Mouse (Mus musculus) embryo, embryonic 9.5 days (tissue): Measurements from ENCODE around the gene Ubash3b.

ENCODE experiments used
- DNase-seq: peaks from one replicate; pipeline ENCODE4 v3.0.0-alpha.2; 2017; ENCODE audit errors: extremely low spot score

The Ubash3b gene

GRCm38 (mm10) chr9:41136691-41137467, 24.6 kb downstream of the Ubash3b start:
- DNase-seq = no peak

- DNase-seq = no peak
Observed at GRCm38 (mm10) chr9:41136273-41136672, 25.2 kb downstream of the Ubash3b start.

- DNase-seq = no peak
Observed at GRCm38 (mm10) chr9:41134907-41135306, 26.6 kb downstream of the Ubash3b start.

DNA sequence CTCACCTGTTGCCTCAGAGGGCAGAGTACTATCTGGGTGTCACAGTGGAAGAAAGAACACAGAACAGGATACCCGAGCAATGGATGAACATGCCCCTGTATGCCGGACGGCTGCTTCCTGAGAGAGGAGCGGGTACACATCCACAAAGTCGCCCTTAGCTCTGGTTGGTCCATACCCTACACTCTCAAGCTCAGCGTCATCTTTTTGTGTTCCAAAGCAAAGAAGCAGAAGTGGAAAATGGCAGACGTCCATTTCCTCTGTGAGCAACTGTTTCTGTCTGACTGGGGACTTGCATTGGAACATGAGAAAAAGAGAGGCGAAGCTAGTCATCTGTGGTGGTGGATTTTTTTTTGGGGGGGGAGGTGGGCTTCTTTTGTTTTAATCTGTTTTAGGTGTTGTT, 30.9 kb downstream of the Ubash3b start:
- no peak for DNase-seq

DNA sequence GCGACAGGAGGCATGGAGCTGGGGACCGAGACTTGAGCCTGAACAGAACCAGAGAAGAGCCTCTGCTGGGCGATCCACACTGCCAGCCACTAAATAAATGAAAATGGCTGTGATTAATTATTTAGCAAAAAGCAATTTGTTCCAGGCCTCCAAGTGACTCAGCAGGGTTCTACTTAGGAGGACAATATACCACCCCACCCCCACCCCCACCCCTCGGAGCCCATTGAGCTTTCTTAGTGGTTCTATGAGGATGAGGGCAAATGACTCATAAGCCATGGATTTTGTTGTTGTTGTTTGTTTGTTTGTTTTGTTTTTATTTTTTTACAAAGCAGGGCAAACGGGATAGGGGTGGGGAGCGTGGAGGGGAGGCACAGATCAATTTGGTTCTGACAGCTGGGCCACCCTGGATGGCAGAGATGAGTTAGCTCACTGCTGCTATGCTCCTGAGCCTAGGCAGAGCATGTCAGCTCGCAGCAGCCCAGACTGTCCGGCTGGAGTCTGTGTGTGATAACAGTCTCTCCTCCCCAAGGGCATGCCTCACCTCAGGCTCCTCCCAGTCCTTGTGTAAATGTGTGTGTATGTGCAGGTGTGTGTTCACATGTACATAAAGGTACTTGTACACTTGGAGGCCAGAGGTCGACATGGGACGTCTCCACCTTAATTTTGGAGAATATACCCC, 31.6 kb downstream of the Ubash3b start:
- no peak for DNase-seq

DNA sequence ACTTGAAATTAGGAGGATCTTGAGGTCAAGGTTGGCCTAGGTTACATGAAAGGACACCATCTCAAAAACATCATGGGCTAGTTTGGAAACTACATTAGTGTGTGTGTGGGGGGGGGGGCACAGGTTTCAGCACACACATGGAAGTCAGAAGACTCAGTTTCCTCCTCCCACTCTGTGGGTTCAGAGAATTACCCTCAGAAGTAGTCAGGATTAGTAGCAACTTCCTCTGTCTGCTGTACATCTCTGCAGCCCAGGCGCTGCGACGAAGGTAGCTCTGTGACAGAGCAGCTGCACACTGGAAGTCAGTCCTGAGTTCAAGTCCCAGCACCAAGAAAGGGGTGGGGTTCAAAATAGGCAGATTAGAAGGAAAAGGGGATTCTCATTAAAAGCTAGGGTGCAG, 32.2 kb downstream of the Ubash3b start:
- no peak for DNase-seq

DNA sequence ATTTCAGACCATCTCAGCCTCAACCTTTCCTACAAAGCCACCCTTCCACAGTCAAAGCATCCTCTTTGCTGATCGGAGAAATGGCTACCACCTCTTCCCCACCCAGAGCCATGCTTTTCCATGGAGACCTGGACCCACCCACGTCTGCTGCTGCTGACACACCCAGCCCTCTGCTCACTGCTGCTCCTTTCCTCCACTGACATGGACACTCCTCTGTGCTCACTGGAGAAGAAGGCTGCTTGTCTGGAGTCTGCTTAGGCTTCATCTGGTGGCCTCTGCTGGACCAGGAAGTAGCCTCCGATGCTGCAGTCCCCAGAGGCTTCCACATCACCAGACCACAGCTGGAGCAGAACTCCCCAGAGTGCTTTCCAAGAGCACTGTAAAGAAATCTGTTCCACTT, 34.8 kb downstream of the Ubash3b start:
- DNase-seq = no peak

GRCm38 (mm10) chr9:41124305-41124704, 37.2 kb downstream of the Ubash3b start:
- DNase-seq = no peak

DNA sequence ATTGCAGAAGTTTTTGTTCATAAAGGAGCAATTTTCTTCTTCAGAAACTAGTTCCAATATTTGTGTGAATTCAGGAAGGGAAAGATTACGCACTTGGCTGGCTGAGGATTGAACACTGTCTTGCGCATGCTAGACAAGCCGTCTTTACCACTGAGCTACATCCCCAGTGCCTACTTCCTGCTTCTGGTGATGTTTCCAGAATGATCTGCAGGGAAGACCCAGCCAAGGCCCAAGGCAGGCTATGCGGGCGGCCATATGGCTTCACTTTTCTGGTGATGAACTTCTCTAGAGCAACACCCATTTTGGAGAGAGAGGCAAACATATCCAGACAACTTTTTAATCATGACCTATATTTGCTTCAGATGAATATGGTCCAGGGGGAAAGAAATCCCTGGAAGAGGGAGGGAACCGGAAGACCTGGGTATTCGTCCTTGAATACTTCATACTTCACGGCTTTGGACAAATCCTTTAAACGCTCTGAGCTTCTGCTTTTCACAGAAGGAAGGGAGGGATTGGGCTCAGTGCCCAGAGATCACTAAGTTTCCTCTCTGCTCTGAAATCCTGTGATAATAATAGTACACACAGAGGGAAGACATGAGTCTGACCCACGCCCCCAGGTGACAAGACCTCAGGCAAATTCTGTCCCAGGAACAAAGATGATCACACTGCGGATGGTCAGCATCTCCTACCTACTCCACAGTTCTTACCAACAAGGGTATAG, 38.9 kb downstream of the Ubash3b start:
- DNase-seq = no peak

GRCm38 (mm10) chr9:41121701-41122354, 39.7 kb downstream of the Ubash3b start:
- no peak for DNase-seq

DNA sequence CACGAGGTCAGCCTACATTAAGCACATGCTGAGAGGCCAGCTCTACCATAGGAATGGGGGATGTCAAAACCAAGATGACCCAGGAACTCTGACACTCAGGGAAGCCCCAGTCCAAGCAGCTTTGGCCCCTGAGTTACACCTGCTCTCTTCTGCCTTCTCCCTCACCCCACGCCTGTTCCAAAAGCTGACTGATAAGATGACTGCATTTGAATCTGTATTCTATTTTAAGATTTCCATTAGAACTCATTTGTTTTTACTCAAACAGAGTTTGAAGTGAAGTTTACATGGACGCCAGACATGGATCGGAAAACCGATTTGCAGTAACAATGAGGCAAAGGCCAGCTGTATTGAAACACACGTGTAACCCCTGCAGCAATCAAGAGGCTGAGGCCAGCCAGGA, 41.5 kb downstream of the Ubash3b start:
- DNase-seq = no peak

DNA sequence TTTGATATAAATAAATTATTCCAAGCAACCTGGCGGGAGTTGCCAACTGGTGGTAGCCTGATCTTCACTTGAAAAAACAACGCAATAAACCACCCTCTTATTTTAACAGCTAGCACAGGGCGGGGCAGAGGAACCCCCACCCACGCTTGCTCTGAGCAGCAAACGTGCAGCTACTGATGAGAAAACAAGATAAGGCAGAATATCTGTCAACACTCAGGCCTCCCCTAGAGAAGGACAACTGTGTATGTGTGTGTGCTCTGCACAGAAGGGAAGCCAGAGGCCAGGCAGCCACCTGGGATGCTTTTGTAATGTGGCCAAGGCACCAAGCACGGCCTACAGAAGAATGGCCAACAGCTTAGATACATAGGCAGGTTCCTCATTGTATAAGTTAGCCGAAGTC, 43.4 kb downstream of the Ubash3b start:
- no peak for DNase-seq

GRCm38 (mm10) chr9:41116126-41116525, 45.4 kb downstream of the Ubash3b start:
- DNase-seq = no peak

DNA sequence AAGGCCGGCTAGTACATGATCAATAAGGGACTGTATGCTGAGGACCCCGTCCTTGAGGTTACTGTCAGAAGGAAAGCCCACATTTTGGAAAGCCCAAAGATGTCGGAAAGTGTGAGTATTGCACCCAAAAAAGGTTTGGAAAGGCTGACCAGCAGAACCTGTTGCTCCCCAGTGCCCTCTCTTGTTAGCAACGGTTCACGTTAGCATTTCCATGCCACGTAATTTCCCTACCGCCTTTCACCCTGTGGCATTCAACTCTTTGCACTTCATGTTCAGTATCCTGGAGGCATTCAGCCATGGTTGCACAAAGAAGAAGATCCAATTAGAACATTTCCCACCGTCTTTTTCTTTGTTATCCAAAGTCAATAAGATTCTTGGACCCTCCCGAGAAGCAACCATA, 47.1 kb downstream of the Ubash3b start:
- DNase-seq = no peak

DNA sequence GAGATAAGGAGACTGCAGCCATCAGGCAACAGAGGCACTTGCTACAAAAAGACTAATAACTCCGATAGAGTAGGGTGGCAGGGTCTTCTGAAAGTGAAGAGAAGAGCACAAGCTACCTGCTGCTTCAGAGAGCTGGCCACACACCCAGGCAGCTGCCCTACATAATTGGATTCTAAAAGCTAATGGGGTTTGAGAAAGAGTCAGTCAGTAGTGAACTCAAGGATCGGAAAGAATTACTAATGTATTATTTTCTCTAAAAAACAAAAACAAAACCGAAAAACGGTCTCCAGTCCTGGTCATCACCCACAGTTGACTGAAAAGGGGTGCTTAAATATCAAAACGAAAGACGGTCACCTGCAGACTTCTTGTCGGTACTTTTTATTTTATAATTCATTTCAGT, 51.7 kb downstream of the Ubash3b start:
- no peak for DNase-seq

DNA sequence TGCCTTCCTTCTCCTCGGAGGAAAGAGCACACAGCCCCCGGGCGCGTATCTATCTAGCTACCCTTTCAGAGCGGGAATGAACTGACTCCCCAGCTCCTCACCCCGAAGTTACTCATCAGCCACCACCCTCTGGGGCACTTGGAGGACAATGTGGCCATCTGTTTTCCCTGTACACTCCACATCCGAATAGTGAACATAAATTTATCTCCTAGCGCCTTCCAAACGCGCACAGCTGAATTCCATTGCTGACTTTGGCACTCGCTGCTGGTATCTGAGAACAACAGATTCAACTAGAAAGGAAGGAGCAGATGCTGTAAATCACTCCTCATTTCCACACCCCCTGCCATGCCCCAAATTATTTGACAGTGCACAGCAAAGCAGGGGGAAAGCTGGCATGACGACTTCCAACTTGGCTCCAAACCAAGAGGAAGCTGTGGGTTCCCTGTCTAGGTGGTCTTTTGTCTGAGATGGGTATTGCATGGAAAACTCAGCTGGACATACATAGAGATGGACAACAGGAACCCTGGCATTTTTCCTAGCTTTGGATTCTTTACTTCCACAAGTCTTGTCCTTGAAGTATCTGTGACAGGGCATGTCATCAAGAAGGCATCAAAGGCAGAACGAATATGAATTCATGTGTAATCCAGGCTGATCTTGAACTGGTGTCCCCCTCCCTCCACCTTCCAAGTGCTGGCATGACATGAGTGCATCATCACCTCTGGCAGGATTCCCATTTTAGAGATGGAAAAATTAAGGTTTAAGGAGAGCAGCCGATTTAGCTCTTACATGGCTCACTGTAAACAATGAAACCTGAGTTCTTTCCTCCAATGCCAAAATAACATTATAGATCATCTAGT, 52.9 kb downstream of the Ubash3b start:
- no peak for DNase-seq

GRCm38 (mm10) chr9:41105201-41105643, 56.3 kb downstream of the Ubash3b start:
- no peak for DNase-seq

DNA sequence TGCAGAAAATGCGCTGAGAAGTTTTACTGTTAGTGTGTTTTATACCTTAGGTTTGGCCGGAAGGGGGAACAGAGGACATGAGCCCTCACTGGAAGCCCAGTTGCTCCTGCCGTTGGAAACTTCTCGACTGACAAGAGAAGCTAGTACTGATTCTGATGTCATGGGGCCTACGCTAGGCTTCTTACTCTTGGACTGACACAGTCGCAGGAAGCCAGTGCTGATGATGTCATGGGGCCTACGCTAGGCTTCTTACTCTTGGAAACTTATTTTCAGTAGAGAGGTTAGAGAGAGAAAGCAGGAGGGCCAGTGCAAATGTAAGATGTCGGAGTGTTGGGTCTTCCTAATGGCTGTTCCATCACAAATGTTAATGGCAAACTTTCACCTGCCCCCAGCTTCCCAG, 57.8 kb downstream of the Ubash3b start:
- DNase-seq = no peak

DNA sequence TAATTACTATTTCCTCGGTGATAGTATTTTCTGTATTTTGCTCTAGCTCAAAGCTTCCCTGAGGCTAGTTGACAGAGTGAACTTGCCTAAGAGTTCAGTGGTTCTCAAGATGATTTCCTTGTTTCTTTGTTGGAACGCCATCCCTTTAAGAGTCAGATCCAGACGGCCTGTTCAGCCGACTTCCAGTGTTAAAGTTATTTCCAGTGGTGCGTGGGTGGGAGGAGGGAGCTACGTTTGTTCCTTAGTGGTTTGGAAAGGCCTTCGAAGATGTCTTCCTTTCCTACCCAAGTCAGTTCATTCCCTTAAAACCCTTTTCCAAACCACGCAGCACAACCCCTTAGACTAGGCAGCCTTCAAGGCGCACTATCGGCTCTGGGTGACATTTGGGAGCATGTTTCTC, 58.9 kb downstream of the Ubash3b start:
- DNase-seq = no peak

DNA sequence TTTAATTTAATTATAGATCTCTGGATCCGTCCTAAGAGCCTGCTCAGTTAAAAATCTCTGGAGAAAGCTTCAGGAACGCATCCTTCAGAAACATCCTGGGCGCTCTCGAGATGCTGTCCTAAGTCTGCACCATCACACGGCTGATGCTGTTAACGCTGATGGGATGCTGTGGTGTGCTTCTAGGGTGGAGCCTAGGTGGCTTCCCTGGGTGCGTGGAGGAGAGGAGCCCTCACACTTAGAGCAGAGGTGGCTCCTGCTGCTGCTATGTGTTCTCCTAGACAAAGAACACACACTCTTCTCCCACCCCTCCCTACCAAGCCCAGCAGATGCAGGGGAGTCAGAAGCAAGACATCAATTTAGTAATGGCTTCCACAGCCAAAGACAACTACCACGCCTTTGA, 61.6 kb downstream of the Ubash3b start:
- DNase-seq = no peak

- DNase-seq = no peak
Observed at GRCm38 (mm10) chr9:41099067-41099466, 62.4 kb downstream of the Ubash3b start.
